Mouse (Mus musculus): ENCODE measurements at regions not wholly inside any gene's neighbourhood (a gene's known extent, or its start where the extent isn't known, plus 50 kb on each side); places are given as distances from the start of the nearest gene placed in this dataset.

DNA sequence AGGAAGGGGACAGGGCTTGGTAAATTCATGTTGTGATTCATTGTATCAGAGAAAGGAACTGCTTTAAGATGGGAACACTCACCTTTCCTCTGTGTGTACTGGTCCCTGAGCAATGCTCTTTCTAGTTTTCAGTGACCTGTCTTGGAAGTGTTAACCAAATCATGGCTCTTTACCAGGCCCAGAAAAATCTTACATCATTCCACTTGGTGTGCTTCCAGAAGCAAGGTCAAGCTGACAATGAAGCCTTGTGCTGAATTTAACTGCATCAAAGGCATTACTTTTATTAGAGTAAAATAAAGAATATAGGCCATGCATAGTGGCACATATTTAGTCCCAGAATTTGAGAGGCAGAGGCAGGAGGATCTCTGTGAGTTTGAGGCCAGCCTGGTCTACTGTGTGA lies 75.4 kb upstream of the Hmgn3 start:
- TF ChIP-seq CTCF (IDR thresholded peaks at IDR 0.05; ENCODE audit: low read depth) (no peak), EP300 (IDR thresholded peaks at IDR 0.05; ENCODE audit: low read depth) (no peak)
